Mouse (Mus musculus) adrenal gland, postnatal 10 days (tissue): ENCODE results near the gene Add2. TPM values are rescaled to one million over a fixed set of nuclear protein-coding genes. Genes with fewer than 3 reads are reported as not detected.

Experiments
- DNase-seq: peaks from one replicate; pipeline ENCODE4 v3.0.0; 2021; ENCODE audit warnings: mixed read lengths
- total RNA-seq, 2 experiments: library from RNA; stranded (reverse); gene quantifications; 2 replicates each; pipeline ENCODE4 v1.2.3; 2021

Gene Add2
- total RNA-seq, 2 experiments from 2014 or later, result 5.3 to 11.8 TPM

DNA sequence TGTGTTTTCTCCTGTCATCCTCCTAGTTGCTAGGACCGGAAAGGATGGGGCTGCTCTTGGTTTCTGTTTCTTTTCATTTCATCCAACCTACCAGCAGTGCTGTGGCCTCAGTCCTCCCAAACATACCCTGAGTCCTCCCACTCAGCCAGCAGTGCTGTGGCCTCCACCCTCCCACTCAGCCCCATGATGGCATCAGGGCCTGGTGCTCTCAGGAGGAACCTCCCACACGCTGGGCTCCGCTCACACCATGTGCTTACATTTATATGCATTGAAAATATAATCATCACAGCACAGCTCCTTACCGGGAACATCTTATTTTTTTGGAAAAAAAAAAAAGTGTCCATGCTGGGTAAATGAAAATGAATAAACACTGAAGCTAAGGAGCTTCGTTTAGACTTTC, 20.0 kb downstream of the Add2 start:
- no peak for DNase-seq

DNA sequence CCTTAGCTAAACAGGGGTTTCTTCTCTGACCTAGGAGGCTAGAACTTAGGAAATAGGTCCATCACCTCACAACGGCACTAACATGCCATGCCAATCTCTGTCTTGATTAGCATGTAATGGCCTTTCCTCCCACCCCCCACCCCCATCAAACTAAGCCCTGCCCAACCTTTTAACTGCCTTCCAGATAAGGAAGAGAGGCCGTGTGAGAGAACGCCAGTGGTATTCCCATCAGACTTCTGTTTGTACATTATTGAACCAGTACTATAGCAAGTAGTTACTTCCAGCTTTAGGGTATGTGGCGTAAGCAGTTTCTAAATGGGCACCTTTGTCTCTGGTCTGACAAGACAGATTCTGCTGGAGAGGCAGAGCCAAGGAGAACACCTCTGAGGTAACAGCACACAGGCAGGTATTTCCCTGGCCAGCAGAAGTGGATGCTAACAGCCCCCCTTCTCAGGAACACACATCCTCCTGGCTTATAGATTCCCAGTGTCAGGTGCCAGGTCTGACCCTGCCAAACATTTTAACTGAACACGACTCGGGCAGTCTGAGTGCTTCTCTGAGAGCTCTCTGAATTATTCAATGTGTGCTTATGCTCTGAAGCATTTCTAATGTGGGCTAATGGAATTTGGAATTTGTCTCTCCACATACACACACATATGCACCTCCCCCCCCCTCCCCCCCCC, 22.2 kb downstream of the Add2 start:
- DNase-seq, result no peak

DNA sequence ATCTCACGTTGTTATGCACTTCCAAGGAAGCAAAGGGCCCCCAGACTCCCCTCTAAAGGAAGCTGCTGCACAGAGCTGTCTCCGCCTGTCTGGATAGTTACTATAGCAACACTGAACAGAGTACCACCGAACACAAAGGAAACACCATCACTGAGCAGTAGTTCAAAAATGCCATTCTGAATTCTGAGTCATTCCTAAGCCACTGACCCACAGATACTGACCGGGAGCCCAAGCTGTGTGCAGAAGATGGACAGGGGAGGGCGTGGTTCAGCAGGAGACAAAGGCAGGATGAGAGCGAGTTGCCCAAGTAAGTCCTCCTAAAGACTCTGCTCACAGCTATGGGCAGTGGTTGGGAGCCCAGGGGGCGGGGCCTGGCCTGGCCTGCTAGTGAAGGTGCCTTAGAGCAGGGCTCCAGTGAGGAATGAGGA, 23.6 kb downstream of the Add2 start:
- peak; percentile 7 for DNase-seq

DNA sequence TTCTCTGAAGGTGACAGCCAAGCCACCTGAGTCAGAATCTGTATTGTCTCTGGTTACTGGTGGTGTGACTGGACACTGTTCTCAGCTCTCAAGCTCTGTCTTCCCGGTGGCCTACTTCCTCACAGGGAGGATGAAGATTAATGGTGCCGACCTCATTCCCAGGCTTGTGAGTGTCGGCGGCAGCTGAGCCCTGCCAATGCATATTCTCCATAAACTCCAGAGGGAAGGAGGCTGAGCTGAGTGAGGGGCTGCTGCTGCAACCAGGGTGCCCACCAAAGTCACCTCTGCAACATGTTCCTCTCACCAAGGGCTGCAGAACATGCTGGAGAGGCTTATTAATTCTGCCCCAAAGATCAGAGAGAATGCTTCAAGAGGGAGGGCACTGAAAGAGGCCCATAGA, 24.1 kb downstream of the Add2 start:
- DNase-seq, result no peak

DNA sequence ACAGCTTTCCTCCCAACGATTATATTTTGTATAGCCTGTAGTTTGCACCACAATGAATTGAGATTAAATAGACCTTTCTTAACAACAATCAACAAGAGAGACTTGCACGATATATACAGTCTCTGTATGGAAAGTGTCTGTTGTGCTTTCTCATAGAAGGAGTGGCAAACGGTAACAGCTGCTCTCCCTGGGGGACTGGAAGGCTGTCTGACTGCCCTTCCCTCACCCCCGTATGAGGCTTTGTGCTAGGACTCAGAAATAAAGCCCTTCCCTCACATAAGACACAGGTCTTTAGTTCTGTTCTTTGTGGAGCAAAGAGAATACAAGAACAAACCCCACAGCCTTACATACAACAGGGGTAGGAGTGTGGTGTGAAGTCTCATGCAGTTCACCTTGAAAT, 24.6 kb downstream of the Add2 start:
- DNase-seq, result no peak

DNA sequence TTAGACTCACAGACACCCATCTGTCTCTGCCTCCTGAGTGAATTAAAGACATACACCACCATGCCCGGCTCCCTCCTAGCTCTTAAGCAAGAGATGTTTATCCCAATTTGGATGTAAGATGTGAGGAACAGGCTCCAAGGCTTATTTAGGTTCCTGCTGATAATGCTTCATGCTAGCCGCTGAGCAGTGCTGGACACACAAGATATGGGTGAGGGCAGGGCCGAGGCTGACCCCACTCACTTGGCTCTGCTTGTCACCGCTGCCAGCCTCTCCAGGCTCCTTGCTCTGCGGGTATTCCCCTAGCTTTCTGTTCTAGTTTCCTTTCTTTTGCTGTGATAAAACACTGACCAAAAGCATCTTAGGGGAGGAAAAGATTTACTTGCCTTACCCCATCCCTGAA, 25.1 kb downstream of the Add2 start:
- no peak for DNase-seq

DNA sequence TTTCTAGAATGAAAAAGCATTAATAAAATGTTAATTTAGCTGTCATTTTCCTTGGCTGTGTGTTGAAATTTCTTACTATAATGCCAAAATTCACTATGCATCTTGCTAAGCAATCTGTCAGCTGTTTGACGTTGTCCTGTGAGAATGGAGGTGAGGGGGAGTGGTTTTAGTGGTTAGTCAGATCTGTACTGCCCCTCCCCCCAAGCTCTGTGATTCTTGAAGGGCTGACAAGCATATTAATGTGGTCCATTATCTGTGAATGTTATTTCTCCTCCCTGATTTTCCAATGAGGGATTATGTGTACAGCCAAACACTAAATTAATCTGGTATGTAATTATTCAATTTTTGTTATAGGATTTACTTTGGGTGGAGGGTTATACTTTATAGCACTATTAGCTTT, 30.0 kb downstream of the Add2 start:
- DNase-seq, result no peak

DNA sequence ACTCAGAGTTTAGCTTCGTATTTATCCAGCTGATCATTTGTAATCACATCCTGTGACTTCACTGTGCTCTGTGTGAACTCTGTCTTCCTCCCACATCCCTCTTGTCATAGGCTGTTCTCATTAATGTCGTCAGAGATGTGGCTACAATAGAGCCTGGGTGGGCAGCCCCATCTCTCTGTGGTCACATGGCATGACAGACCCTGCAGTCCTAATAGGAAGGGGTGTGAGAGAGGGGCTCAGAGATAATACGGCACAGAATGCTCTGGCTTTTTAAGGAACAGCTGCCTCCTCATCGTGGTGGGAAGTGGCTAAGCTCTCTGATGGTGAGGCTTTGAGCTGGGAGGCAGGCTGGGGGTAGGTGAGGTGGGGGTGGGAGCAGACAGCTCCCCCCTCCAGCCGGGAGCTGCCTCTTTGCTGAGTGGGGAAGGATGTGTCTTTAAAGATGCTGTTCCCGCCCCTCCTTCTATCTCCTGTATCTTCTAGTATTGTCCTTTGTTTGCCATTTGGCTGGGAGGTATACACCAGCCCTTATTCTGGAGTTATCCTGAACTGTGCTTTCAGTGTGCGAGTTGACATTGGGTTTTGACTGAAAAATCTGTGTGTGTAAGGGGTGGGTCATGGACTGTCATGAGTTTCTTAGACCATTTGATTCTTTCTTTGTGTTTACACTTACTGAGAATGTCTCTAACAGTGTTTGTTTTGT, 30.8 kb downstream of the Add2 start:
- no peak for DNase-seq

DNA sequence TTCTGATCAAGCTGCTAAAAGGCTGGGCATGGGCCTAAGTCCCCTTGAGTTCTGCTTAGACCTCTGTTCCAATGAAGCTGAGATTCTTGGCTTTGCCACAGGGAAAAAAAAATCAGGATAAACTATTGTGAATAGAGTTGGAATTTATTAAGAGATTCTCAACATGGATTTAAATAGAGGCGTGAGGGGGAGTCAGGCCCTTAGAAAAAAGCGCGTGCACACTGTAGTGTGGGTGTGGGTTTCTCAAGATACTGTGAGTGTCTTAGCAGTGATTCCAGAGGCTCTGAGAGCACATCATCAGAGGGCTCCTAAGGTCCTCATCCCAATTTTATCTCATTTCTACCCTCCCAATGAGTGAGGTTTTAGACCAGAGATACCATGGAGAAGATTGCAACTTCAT, 31.7 kb downstream of the Add2 start:
- no peak for DNase-seq

DNA sequence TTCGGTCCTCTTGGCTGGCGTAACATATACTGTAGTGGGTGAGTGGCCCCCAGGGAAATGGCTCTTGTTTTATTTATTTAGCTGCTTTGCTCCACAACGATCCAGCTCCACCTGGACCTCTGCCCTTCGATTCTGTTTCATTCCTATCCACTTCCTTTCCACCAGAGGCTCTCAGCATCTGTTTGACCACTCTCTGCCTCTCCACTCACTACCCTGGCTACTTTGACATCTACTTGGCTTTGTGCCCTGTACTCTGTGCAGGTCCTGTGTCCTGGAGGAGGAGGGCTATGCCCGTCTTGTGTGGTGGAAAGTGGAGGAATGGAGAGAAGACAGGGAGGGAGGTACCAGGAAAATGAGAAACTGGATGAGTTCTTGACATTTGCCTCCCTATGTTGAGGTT, 33.7 kb downstream of the Add2 start:
- DNase-seq, result no peak

DNA sequence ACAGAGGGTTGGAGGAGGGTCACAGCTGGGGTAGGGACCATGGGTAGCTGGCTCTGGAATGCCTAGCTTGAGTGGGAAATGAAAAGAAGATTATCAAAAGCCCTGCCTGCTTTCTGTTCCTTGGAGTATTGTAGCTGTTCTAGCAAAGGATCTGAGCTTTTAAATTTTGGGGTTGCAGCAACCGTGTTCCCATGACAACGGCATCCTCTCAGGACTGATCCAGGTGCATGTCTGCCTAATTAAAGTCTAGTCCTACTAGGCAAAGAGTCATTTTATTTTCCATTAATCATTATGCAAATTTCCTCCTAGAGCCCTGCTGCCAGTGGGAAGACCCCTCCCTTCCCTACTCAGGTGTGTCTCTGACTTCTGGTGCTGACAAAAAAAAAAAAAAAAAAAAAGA, 34.2 kb downstream of the Add2 start:
- DNase-seq, result no peak

DNA sequence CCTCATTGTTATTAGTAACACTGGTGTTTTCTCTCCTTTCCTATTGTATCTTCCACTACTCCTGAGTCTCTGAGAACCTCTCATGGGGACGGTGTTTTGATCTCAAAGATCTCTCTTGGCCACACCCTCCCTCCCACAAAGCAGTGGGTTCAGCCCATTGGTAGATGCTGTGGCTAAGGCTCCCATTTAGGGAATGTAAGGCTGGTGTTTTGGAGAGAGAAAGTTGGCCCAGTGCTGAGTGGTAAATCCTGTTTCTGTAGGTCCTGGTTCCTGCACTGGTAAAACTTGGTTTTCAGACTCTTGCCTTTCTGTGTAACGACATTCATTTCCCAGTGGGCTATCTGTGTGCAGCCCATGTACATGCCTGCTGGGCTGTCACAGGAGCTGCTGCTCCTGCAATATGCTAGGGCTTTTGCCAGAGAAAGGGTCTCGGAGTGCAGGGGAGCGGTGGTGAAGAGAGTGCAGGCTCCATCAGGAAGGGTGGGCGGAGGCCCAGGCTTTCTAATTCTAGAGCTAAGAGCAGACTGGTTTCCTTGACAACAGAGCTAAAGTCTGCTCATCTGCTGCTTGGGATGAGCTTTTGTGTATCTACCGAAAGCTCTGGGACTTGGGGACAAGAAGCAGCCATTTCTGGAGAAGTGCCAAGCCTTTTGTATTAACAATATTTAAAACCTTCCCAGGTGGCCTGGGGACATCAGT, 36.0 kb downstream of the Add2 start:
- DNase-seq, result no peak

DNA sequence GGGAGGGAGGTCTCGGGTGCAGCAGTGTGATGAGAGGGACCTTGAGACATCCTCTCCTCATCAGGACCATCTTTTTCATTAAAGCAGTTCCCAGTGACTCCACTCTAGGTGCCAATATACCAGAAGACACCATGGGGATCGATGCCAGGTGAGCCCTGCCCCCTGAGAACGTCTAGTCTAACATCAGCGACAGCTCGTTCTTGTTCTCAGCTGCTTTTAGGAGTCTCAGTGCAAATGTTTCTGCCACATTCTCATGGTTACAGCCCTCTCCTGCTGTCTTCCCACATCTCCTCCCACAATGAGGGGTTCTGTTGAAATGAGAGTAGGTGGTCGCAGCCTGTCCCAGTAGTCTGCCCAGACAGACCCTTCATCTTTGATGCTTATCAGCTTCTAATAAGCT, 38.2 kb downstream of the Add2 start:
- DNase-seq, result no peak

DNA sequence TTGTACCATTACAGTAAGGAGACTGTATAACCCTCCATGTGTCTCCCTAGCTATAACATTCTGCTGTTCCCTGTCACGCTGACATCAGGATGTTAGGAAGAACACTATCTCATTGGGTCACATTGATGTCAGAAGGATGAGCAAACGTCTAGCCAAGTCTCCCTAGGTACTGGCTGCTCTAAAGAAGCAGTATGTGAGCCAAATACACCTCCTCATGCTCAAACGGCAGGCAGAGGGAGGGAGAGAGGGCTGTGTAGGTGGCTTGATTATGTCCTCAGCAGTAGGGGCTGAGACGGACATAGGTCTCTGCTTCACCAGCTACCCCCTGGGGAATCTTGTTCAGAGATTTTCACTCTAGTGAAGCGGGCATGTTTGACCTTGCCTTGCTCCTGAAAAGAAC, 38.7 kb downstream of the Add2 start:
- DNase-seq, result no peak

DNA sequence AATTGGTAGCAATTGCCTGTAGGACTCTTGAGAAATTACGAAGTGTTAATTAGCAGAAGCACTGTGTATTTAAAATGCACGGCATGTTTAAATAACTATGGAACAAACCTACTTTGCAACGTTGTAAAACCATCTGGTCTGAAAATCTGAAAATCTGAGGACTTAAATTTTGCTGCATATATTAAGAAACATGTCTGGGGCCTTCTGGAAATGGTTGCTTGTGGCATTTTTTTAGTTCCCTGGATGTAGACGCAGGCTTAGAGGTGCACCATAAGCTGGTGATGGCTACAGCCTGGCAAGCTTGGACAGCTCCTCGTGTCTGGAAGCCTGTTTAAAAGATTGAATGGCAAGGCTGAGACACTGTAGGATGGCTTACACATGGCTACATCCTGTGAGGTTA, 40.5 kb downstream of the Add2 start:
- DNase-seq, result no peak

DNA sequence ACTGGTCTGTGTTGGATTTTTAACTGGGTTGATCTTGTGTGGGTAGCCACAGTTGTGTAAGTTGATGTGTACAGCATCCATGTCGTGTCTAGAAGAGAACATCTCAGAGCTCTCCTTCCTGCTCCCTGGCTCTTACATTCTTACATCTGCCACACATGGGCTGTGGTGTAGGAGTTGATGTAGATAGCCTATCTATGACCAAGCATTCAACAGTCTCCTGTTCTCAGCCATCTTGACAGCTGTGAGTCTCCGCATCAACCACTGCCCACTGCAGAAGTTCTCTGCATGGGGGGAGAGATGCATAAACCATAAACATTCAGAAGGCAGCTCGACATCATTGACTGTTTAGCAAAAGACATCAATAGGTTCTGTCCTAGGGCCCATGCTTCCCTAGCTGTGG, 41.4 kb downstream of the Add2 start:
- no peak for DNase-seq

DNA sequence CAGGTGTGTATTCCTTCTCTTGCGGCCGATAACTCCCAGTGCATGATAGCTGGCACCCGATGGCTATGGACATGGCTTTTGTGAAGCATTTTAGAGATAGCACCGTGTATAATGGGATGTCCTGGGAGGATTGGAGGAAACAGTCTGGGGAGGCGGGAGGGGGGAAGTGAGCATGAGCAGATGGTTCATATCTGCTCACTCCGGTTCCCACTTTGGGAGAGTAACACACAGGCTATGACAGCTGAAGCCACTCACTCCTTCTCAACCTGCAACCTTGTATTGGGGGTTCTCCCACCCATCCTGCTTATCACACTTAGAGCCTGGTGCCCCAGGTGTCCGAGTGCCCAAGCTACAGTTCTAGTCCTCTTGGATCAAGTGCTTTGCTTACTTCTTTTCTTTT, 41.8 kb downstream of the Add2 start:
- no peak for DNase-seq

DNA sequence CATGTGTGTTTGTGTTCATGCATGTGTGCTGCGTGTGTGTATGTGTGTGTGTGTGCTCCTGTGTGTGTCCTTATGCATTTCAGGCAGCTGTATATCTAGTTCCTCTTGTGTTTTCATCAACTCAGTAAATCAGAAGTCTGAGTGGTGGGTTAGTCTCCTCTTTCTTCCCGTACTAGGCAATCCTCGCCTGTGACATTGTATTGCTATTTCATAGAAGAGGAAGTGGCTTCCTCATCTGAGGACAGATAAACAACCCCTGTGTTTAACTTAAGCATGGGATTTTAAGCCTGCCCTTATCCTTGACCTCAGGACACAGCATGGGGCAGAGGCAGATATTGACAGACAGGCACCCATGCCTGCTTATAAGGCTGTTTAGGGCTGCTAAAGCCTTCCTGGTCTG, 45.4 kb downstream of the Add2 start:
- no peak for DNase-seq

DNA sequence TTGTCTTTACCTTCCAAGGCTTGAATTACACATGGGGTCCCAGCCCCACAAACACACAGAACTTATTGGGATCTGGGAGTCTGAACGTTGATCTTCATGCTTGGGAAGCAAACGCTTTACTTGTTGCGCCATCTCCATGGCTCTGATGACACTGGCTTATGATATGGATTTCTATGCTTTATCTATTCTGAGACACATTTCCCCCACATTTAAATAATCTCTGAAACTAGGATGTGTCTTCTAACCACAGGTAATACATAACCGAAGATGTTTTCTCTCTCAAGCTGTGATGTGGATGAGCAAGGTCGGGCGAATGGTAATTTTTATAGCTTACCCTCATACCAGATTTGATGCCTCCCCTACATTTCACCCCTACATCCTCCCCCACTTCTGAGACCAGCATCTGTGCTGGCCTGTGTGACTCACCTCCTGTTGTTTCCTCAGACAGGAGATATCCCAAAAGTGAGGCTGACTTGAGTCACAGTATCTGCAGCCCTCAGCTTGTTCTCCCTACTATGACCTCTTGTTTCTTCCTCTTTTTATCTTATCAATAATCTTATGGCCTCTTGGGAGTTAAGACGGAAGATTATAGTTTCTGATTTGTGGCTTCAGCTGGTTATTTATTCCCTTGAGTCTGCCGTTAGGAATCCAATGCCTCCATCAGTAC, 46.2 kb downstream of the Add2 start:
- DNase-seq, result no peak

DNA sequence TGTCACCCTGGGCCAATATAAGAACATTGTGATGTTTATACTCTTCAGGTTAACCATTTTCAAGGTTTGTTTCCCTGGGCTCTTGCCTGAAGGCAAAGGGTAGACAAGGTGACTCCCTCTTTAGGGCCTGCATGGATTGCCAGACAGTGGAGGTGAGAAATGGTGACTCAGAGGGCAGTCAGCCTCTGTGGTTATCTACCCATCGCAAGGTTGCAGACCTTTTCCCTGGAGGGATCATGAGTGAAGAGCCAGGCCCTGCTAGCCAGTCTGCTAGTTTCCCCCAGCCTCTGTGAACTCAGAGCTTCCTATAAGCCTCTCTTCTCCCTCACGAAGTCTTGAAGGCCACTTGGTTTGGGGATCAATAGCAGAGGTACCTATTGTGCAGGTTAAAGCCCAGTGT, 48.0 kb downstream of the Add2 start:
- no peak for DNase-seq

DNA sequence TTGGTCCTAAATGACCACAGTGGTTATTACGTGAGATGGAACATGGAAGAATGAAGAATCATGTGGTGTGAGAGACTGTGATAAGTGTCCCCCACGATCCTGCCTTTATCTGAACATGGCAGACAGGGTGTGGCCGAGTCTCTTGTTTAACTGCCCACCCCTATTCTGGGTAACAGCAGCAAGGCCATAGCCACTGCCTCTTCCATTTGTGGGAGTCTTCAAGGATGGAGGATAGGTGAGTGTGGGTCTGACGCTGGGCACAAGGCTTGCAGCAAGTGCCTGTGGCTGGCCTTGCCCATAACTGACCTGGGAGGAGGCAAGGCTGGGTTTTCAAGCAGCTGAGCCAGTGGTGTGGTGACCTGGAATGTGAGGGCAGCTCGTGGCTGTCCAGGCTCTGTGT, 49.4 kb downstream of the Add2 start:
- DNase-seq, result no peak

DNA sequence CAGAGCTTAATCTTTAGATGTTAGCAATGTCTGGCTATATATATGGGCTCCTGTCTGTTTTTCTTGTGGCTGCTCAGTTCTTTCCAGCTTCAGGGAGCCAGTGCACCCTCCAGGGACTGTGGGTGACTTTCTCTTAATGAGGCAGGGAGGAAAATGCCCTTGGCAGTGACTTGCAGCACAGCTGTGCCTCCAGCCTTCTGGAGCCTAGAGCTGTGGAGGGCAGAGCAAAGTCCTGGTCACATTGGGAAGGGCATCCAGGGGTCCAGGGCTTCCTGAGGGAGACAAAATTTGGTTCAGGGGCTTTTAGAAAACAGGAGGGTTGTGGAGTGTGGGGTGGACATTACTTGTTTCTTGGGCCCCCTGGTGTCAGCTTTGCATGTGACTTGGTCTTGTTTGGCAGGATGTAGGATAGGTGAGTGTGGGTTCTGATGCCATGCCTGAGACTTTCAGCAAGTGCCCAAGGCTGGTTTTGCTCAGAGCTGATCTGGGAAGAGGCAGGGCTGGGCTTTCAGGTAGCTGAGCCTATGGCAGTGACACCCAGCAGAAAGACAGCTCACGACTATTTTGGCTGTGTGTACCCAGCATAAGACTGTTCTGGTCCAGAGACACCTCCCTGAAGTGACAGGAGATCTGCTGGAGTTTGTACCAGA, 50.0 kb downstream of the Add2 start:
- no peak for DNase-seq

DNA sequence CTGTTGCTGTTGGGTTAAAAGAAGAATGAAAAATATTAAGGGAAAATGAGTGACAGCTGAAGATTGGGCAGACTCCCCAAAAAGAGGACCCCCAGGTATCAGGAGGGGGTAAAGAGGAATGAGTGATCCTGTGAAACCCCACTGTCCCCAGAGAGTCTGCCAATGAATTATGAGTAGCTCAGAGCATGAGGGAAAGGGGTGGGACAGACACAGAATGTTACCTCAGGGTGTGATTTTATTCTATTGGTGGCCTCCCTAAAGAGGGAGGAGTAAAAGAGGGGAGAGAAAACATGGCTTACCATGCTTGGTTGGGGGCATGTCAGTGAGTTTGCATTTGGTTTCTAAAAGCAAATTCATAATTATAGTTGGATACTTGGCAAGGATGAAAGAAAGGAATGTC, 50.8 kb downstream of the Add2 start:
- no peak for DNase-seq
